Mouse (Mus musculus): ENCODE data around the gene Scp2d1. TPM values are rescaled to one million over a fixed set of nuclear protein-coding genes. Genes with fewer than 3 reads are reported as not detected.
"Not testable (repeated sequence)": the region's sequence is repeated elsewhere in the genome, so short reads cannot be mapped to it uniquely, and the experiment has no call there.

The Scp2d1 gene
- not detected for total RNA-seq (2018; cell fraction: chromatin; rRNA removed)
- not detected for total RNA-seq (2018; cell fraction: cytosol; rRNA removed)
- not detected for total RNA-seq (2018; cell fraction: nucleus; rRNA removed)
- polyA plus RNA-seq (2018) = not detected in 3 replicates

DNA sequence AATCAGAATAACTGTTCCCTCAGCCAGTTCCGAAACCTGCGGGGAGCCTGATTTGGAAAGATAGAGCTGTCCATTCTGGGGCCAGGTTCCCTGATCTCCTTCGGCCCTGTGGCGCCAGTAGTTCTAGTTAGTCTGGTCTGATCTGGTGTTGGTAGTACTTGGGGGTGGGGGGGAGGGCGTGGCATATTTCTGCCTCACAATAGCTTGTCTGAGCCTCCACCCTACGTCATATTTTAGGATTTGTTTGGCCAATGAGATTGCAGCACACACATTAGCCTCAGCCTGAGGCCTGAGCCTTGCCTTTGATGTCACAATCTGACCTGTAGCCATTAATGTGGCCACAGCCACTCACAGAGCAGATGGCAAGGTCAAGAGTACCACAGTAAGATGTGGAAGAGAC lies at the start of gene Scp2d1:
Gene Scp2d1, plus strand, starts transcription at position 301 of the 400 bp plus-strand sequence.
- WGBS (ENCODE audit: missing documents) = 92% methylated on average over 5 of the region's 6 CpGs
- H3K79me2 ChIP-seq (ENCODE audit: inconsistent target); H3K36me3 ChIP-seq (ENCODE audit: inconsistent target); H3K27ac ChIP-seq; H3K4me3 ChIP-seq (ENCODE audit: inconsistent target): not testable (repeated sequence)

DNA sequence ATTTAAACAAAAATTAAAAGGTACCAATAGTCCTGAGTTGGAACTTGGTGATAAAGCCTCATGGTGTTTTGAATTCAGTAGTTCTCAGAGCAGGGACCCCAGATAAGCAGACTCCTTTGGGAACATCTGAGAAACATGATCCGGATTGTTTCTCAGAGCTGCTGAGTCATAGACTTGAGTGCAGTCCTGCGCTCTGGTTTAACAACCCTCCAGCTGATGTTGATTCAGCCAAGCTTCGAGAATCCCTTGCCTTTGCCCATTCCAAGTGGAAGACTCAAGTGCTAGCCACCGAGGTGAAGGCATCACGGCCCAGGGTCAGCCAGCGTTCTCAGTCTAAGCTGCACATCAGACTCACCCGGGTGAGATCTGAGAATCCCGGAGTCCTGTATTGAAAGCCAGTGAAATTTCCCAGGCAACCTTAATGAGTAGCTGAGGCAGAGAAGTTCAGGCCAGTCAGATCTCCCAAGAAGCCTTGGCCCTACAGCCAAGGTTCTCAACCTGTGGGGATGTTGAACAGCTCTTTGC lies 48.8 kb upstream of the Scp2d1 start:
- Histone ChIP-seq H3K27ac (no peak overlapping the region), H3K4me3 (ENCODE audit: inconsistent target) (no peak overlapping the region), H3K79me2 (ENCODE audit: inconsistent target) (no peaks in the 10 kb centered on the region), H3K36me3 (ENCODE audit: inconsistent target) (no peaks in the 10 kb centered on the region)
- WGBS (ENCODE audit: missing documents) = 92% methylated on average over 8 of the region's 8 CpGs

DNA sequence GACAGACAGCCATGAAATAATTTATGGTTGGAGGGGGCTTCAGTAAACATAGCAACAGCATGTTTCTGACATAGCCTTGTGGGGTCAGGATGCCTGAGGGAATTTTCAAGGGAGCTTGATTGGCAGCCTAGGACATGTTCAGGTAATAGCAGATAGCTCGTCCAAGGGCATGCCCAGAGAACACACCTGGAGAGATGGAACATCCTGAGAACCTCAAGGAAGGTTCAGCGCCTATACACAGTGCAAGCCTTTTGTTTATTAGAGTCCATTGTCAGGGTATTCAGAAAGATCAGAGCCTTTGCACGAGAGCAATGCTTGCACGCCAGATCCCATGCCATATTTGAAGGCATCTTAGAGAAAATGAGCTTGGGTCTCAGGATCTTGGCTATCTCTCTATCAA lies 47.8 kb upstream of the Scp2d1 start:
- WGBS (ENCODE audit: missing documents) = 94% methylated on average over 4 of the region's 4 CpGs
- Histone ChIP-seq H3K4me3 (ENCODE audit: inconsistent target) (no peak overlapping the region), H3K36me3 (ENCODE audit: inconsistent target) (no peaks in the 10 kb centered on the region), H3K79me2 (ENCODE audit: inconsistent target) (no peaks in the 10 kb centered on the region), H3K27ac (no peak overlapping the region)

DNA sequence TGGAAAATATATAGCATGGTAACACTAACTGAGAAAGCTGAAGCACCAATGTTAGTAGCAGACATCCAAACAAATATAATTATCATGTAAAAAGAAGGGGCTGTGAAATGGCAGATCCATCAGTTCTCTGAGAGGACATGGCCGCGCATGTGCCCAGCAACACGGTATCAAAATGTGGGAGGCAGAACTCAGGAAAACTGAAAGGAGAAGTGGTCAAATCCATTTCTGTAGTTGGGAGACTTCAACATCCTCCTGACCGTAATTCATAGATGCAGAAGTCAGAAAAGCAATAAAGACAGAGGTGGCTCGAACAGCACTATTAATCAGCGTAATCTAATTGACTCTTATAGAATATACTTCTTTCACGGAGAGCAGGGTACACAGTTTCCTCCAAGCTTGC lies 44.2 kb upstream of the Scp2d1 start:
- Histone ChIP-seq H3K27ac (no peak overlapping the region), H3K4me3 (ENCODE audit: inconsistent target) (no peak overlapping the region), H3K36me3 (ENCODE audit: inconsistent target) (no peaks in the 10 kb centered on the region), H3K79me2 (ENCODE audit: inconsistent target) (no peaks in the 10 kb centered on the region)
- 29% methylated on average over 7 of the region's 7 CpGs for WGBS (ENCODE audit: missing documents)

DNA sequence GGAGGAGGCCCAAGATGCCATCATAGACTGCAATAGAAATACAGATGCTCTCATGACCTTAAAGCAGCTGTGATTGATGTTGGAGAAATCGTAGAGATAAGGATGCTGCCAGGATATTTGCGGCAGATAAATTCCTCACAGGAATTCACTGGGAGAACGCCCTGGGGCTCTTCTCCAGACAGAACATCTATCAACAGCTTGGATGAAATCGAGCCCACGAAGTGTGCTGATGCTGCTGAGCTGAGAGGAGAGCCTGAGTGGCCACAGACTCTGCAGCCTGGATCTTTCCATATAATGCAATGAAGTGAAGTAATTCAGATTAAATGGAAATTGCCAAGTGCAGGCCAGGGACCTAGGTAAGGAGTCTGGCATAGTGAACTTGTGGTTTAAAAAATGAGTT lies 42.7 kb upstream of the Scp2d1 start:
- H3K36me3 ChIP-seq (ENCODE audit: inconsistent target) = no peaks in the 10 kb centered on the region
- no peaks in the 10 kb centered on the region for H3K79me2 ChIP-seq (ENCODE audit: inconsistent target)
- WGBS (ENCODE audit: missing documents) = 93% methylated on average over 5 of the region's 5 CpGs
- H3K27ac ChIP-seq = no peak overlapping the region
- no peak overlapping the region for H3K4me3 ChIP-seq (ENCODE audit: inconsistent target)

DNA sequence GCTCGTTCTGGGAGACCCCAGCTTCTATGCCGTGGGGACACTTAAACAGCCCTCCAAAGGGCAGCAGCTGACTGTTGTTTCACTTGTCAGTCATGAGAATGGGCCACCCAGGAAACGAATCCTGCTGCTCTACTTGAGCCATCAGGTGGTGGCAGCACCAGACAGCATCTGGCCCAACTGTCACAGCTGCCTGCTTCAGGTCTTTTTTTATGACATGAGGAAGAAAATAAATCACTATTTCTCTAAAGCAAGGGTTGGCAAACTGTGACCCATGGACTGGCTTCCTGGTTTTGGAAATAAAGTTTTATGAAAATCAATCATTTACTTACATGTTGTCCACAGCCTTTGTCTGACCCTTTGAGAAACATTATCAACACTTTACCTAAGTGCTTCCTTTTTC lies 41.6 kb upstream of the Scp2d1 start:
- Histone ChIP-seq H3K36me3 (ENCODE audit: inconsistent target) (no peaks in the 10 kb centered on the region), H3K27ac (no peak overlapping the region), H3K4me3 (ENCODE audit: inconsistent target) (no peak overlapping the region), H3K79me2 (ENCODE audit: inconsistent target) (no peaks in the 10 kb centered on the region)
- WGBS (ENCODE audit: missing documents) = 87% methylated on average over 3 of the region's 3 CpGs

DNA sequence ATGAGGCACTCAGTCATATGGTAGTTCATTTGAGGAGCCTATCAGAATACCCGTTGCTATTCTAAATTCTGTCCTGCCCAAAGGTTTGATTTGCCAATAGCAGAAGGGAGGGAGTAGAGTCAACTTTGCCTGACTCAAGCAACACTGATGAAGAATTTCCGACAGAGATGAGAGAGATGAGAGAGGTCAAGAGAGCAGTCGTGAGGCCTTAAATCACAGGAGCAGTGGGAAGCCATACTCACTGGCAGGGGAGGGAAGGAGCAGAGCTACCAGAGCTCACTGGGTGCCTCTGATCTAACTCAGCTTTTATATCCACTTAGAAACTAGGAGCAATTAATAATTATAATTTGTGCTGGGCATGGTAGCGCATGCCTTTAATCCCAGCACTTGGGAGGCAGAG lies 41.0 kb upstream of the Scp2d1 start:
- Histone ChIP-seq H3K27ac (no peak overlapping the region), H3K4me3 (ENCODE audit: inconsistent target) (no peak overlapping the region), H3K79me2 (ENCODE audit: inconsistent target) (no peaks in the 10 kb centered on the region), H3K36me3 (ENCODE audit: inconsistent target) (no peaks in the 10 kb centered on the region)
- 95% methylated on average over 4 of the region's 4 CpGs for WGBS (ENCODE audit: missing documents)

DNA sequence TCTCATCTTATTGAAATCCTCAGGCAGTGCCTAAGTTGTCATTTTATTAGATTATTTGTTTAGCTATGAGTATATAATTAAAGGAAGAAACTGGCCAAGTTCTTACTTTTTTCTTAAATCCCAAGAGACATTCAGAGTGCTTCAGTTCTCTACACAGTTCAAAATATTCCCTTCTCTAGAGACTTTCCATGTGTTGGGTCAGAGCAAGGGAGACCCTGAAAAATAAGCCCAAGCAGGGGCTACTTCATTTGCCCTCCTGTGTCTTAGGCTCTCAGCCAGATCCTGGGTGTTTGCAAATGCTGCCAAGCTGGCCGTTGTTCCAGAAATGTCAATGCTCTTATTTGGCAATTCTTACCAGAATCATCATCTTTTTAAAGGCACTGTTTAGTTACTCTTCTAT lies 40.3 kb upstream of the Scp2d1 start:
- H3K4me3 ChIP-seq (ENCODE audit: inconsistent target) = no peak overlapping the region
- 89% methylated on average over 1 of the region's 1 CpGs for WGBS (ENCODE audit: missing documents)
- no peak overlapping the region for H3K27ac ChIP-seq
- H3K36me3 ChIP-seq (ENCODE audit: inconsistent target) = no peaks in the 10 kb centered on the region
- H3K79me2 ChIP-seq (ENCODE audit: inconsistent target) = no peaks in the 10 kb centered on the region

DNA sequence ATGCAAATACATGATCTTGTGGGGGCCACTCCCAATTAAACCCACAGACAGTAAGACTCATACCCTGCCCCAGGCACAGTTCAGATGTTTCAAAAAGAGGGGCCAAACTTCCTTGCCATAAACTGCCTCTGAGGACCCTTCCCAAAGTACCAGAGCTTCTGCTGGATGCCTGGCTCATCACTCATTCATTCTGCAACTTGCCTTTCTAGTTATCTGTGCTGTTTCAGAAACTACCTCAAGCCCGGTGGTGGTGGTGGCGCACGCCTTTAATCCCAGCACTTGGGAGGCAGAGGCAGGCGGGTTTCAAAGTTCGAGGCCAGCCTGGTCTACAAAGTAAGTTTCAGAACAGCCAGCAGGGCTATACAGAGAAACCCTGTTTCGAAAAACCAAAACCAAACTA lies 39.6 kb upstream of the Scp2d1 start:
- 89% methylated on average over 6 of the region's 6 CpGs for WGBS (ENCODE audit: missing documents)
- H3K27ac ChIP-seq = no peak overlapping the region
- H3K36me3 ChIP-seq (ENCODE audit: inconsistent target) = no peaks in the 10 kb centered on the region
- H3K79me2 ChIP-seq (ENCODE audit: inconsistent target) = no peaks in the 10 kb centered on the region
- no peak overlapping the region for H3K4me3 ChIP-seq (ENCODE audit: inconsistent target)

DNA sequence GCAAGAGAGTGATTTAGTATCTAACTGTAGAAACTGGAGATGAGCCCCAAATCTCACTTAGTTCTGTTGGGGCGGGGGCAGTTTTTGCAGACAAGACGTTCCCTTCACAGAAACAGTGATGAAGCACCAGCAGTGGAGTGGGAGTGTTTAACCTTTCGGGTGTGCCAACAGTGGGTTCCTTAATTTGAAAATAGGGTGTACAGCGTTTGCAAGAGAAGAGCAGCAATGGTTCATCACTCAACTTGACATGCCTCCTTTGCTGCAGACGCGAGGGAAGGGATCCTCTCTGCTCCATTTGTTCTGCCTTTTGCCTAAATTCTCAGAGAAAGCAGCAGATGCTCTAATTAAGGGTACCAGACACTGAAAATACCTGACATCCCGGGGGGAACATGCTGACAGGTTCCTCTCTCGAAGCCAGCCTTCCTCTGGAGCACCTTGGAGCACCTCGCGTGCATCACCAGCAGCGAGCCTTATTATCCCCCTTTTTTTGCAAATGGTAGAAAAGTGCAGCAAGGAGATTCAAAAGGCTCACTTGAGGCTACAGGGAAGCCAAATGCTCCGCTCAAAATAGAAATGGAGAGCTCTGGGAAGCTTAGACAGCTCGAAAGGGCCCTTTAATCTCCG lies 31.7 kb upstream of the Scp2d1 start:
- H3K79me2 ChIP-seq (ENCODE audit: inconsistent target) = no peaks in the 10 kb centered on the region
- no peak overlapping the region for H3K27ac ChIP-seq
- no peak overlapping the region for H3K4me3 ChIP-seq (ENCODE audit: inconsistent target)
- no peaks in the 10 kb centered on the region for H3K36me3 ChIP-seq (ENCODE audit: inconsistent target)
- WGBS (ENCODE audit: missing documents) = 79% methylated on average over 14 of the region's 14 CpGs

DNA sequence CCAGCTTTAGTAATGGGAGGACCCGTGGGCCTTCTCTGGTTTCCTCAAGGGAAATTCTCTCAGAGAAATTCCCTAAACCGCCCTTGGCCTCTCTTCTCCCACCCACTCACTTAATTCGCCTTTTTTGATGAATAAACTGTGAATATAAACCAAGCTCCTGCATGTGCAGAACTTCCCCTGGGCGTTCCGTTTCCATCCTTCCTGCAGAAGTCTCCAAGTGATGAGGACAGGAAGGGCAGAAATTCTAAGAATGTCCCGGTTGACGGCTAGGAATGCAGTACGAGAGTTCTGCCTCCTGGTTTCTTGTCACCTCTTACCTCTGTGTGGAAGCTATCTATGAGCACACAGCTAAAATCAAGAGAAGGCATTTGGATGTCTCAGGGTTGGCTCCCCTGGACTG lies 25.9 kb upstream of the Scp2d1 start:
- Histone ChIP-seq H3K79me2 (ENCODE audit: inconsistent target) (no peaks in the 10 kb centered on the region), H3K36me3 (ENCODE audit: inconsistent target) (no peaks in the 10 kb centered on the region), H3K27ac (no peak overlapping the region), H3K4me3 (ENCODE audit: inconsistent target) (no peak overlapping the region)
- 77% methylated on average over 8 of the region's 8 CpGs for WGBS (ENCODE audit: missing documents)

DNA sequence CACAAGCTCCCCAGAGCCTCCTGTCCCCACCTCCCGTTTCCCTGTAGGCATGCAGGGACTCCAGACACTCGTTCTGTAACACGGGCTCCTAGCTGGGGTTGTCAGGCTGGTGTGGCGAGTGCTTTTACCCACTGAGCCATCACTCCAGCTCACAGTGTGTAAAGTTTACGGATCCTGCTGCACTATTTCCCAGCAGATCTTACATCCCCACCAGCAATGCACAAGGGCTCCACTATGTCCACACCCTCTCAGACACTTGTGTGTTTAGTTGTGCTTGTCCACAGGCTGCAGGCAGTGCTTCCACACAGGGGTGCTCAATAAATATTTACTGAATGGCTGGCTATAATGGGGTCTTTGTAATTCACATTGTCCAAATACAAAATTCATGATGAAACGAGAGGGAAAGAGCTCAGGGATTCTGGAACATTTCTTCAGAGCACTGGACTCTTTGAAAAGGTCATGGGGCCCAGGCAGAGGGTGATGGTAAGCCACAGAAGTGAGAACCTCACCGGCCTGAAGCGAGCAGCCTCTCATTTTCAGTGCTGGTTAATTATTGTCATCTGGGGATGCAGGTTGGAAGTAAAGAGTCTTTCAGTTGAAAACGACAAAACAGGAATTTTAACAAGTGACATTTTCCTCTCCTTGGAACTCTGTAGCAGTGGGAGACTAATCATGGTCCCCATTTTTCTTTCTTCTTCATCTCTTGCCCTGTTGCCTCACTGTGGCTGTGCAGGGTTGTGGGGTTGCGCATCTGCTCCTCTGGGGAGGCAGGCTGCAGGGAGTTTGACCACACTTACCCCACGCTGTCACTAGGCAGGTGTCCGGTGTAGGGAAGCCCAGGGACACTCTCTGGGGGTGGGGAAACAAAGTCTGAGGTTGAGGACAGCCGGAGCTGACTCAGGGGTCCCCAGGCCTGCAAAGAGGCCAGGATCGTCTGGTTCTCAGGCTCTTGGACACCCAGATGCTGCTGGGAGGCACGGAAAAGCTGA lies 15.4 kb upstream of the Scp2d1 start:
- Histone ChIP-seq H3K79me2 (ENCODE audit: inconsistent target) (no peaks in the 10 kb centered on the region), H3K36me3 (ENCODE audit: inconsistent target) (no peaks in the 10 kb centered on the region), H3K4me3 (ENCODE audit: inconsistent target) (no peak overlapping the region), H3K27ac (no peak overlapping the region)
- WGBS (ENCODE audit: missing documents) = 76% methylated on average over 15 of the region's 15 CpGs

DNA sequence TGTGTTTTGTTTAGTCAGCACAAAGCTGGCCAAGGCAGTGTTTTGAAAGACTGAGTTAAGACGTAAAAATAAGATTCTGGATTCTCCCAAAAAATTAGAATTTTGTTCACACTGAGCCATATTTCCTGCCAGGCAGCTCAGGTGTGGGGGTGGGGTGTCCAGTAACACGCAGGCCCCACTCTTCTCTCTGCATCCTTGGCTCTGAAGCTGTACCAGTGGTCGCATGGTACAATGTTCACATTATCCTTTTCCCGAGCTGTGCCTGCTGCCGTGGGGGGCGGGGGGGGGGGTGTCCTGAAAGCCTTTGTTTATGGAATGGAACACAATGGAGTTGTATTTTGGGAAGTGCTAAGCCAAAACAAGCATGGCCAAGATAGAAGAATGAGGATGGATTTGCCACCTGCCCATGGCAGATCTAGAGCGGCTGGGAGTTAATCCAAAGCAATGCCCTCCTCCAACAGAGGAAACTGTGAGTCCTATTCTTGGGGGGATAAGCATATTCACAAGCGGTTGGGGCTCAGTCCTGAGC lies 5.1 kb downstream of the Scp2d1 start:
- WGBS (ENCODE audit: missing documents) = 87% methylated on average over 7 of the region's 8 CpGs
- Histone ChIP-seq H3K4me3 (ENCODE audit: inconsistent target) (no peak overlapping the region), H3K79me2 (ENCODE audit: inconsistent target) (no peaks in the 10 kb centered on the region), H3K27ac (no peak overlapping the region), H3K36me3 (ENCODE audit: inconsistent target) (no peaks in the 10 kb centered on the region)

DNA sequence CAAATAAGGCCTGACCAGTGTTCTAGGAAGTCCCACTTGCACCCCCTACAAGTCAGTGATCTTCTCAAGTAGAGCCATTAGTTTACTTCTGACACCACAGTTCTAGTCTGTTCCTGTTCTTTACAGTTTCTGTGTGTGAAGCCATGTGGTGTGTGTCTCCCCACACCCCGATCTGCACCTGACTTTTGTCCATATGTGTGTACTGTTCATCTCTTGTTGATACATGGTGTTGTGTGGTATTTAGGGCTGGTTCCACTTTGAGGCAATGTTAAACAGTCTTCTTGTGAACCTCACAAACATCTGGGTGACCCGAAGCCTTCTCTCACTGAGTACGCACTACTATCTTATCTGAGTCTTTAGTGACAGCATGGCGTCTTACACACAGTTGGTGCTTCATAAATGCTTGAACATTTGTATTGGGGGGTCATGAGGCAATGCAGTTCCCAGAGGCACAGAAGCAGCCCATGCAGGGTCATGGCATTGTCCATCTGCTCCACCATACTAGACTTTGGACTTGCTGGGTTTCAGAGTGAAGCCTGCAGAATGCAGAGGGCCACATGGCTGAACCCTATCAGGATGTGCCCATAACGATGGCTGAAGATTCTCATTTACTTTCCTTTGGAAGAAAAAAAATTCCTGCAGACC lies 13.3 kb downstream of the Scp2d1 start:
- Histone ChIP-seq H3K4me3 (ENCODE audit: inconsistent target) (no peak overlapping the region), H3K36me3 (ENCODE audit: inconsistent target) (no peaks in the 10 kb centered on the region), H3K27ac (no peak overlapping the region), H3K79me2 (ENCODE audit: inconsistent target) (no peaks in the 10 kb centered on the region)
- WGBS (ENCODE audit: missing documents) = 92% methylated on average over 5 of the region's 5 CpGs
